Mouse (Mus musculus): Measurements from ENCODE around the gene Cda.

The Cda gene

DNA sequence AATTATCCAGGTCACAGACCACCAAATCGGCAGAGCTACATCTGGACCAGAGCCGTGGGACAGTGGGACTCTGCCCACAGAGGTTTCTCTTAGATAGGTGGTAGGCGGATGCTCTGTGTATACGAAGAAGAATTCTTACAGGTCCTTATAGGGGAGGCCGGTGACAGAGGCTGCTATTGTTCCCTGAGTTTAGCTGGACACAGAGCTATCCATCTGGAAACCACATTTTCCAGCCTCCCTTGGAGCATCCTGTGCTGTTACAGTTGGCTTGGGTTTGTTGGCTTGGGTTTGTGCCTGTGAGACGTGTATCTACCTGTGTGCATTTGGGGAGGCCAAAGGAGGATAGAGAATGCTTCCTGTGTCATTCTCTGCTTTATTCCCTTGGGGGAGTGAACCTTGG is 15.1 kb downstream of the Cda start:
- no peak for TF ChIP-seq GATA4 (IDR thresholded peaks at IDR 0.05; ENCODE audit: insufficient replicate concordance, low read length)

DNA sequence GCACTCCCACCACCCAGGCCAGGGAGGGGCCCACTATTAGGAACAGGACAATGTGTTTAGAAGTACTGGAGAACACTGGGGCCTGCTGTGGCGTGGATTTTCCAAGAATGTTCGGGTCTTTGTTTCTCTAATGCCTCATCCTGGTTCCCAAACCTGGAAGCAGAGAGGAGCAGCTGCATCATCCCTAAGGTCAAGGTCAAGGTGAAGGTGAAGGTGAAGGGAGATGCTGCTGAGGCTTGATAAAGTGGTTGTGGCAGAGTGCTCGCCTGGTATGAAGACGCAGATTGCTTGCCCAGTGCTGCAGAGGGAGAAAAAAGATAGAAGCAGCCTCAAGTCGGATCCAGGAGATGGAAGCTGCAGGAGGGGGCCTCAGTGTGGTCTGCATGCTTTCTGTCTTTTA is 16.0 kb downstream of the Cda start:
- TF ChIP-seq GATA4 (IDR thresholded peaks at IDR 0.05; ENCODE audit: insufficient replicate concordance, low read length) = no peak

DNA sequence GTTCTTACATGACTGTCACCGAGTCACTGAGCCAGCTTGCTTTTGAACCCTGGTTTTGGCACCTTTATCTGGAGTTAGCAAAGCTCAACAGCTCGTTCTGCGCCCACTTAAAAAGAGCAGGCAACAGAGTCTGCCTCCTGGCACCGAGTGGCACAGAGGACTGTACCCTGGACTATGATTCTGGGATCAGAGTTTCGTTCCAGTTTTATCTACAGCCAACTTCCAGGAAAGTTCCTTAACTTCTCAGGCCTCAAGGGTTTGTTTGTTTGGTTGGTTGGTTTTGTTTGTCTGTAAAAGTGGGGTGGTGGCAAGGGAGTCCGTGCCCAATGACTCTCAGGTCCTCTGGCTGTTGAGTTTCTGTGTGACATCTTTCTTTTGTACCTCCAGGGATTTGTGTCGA is 19.1 kb downstream of the Cda start:
- TF ChIP-seq GATA4 (IDR thresholded peaks at IDR 0.05; ENCODE audit: insufficient replicate concordance, low read length) = peak; percentile 51; the same call in 1 of the 2 replicates

DNA sequence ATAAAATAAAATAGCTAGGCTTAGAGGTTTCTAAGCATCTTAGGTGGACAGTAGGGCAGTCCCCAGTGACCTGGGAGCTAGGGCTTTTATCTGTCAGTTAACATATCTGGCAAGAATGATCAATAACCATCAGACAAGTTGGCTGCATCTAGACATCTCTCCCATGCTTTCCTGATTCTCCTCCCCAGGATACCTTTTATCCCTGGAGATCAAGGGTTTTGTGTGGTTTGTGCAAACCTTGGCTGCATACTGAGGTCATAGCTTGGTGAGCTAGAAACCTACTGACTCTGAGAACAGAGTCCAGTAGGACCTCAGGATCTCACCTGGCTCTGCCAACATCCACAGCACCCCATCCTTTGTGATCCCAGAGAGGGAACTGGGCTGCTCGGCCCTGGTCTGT is 20.5 kb downstream of the Cda start:
- TF ChIP-seq GATA4 (IDR thresholded peaks at IDR 0.05; ENCODE audit: insufficient replicate concordance, low read length) = peak; percentile 54; the same call in 1 of the 2 replicates

DNA sequence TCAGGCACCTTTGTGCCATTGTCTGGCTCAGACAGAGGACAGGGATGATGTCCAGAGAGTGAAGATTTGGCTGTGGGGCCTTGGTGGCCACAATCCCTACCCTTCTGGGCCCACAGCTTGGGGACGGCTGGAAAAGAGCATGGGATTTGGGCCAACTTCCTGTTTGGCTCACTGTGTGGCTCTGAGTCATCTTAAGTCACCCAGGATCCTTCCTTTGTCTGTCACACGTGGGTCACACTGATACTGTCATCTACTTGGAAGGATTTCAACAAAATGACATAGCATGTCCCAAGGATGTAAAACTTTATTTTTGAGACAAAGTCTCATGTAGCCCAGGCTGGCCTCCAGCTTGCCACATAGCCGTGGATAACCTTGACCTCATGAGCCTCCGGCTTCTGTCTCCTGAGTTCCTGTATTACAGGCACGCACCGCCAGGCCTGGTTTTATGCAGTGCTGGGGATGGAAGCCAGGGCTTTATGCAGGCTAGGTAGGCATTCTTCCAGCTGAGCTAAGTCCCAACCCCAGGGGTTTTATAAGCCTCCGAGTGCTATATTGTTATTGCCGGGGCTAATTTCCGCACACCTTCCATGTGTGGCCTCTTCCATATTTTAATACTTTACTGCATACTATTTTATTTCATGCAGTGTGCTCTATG is 22.8 kb downstream of the Cda start:
- no peak; the same call in 1 of the 2 replicates for TF ChIP-seq GATA4 (IDR thresholded peaks at IDR 0.05; ENCODE audit: insufficient replicate concordance, low read length)

DNA sequence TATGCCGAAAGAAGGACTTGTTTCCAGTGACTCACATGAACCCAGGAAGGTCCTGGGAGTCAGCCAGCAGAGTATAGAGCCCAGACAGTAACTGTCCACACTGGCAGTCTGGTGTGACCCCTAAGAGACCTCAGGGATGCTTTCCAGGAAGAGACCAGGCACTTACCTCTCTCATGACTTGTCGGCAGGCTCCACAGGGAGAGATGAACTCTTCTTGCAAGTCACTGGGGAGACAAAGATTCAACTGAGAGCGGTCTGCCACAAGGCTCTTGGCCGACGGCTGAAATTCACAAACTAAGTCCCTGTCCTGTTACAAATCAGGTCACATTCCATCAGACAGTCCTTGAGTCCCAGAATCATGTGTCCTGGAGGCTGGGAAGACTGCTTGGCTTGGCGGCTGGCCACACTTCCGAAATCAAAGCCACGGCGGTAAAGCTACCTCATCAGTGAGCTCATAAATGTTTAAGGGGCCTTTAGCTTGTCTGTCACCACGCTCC is 24.4 kb downstream of the Cda start:
- no peak for TF ChIP-seq GATA4 (IDR thresholded peaks at IDR 0.05; ENCODE audit: insufficient replicate concordance, low read length)

DNA sequence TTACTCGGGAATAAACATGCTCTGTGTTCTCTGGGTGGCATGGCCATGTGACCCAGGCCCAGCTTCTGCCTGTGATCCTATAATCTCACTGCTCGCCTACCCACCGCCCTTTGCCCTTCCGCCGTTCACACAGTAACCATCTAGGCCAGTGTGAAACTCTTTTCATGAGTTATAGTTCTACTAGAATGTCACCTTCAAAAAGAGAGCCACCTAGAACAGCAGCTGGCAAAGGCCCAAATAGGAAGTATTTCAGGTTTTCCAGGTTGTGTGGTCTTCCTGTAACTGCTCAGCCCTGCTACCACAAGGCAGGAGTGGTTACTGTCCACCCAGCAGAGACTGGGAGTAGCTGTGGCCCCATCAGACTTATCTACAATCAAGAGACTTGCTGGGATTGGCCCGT is 25.0 kb downstream of the Cda start:
- no peak for TF ChIP-seq GATA4 (IDR thresholded peaks at IDR 0.05; ENCODE audit: insufficient replicate concordance, low read length)

DNA sequence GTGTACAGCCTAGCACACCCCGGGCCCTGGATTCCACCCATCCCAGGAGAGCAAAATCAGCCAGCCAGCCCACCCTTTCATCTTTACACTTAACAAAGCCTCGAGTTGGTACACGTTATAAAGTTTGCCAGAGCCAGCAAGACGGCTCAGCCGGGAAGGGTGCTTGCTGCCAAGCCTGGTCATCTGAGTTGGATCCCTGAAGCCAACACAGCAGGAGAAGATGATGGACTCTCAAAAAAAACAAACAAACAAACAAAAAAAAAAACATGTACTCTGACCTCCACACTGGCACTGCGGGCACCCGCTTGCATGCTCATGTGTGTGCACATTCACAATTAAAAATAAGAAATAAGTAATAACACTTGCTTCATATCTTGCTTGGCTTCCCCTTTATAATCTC is 25.7 kb downstream of the Cda start:
- no peak for TF ChIP-seq GATA4 (IDR thresholded peaks at IDR 0.05; ENCODE audit: insufficient replicate concordance, low read length)

DNA sequence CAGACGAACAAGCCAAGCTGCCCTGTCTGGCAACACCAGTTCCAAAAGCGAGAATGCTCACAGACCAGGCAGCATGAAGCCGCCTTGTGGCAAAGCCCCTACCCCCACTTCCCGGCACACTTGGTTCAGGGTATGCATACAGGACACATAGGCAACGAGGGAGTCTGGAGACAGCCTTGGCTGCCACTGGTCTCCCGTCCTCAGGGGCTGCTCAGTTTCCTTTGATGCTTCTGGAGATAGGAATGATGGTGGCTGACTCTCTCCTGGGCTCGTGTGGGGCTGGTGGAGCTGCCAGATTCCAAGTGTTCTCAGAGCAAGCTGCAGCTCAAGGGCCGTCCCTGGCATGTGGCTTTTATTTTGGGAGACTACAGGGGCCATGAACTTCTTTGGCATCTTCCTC is 26.4 kb downstream of the Cda start:
- TF ChIP-seq GATA4 (IDR thresholded peaks at IDR 0.05; ENCODE audit: insufficient replicate concordance, low read length) = no peak

DNA sequence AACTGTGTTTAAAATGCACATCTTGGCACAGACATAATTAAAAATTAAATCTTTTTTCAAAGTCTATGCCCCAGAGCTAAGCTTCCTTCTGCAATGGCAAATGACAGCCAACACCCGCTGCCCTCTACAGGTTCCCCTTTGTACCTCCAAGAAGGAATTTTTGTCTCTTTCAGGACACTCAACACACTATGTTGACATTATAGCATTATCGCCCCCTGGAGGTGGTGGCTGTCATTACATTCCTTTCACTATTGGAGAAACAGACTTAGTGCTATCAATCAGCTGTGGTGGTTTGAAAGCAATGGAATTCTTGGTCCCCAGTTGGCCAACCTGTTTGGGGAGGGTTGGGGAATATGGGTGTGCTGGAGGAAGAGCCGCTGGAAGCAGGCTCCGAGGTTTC is 27.8 kb downstream of the Cda start:
- TF ChIP-seq GATA4 (IDR thresholded peaks at IDR 0.05; ENCODE audit: insufficient replicate concordance, low read length) = no peak

DNA sequence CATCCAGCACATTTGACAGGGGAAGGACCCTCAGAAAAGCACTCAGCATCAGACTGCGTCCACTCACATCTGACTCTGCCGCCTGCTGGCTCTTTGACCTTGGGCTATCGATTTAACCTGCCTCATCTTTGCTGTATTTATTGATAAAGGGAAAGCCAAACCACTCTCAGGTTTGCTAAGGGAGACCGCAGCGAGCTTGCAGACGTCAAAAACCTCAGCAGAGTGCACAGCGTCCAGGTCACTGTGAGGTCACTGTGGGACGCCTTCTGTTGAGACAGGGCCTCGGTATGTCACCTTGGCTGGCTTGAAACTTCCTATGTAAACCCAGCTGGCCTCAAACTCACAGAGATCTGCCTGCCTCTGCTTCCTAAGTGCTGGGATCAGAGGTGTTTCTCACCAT is 30.5 kb downstream of the Cda start:
- TF ChIP-seq GATA4 (IDR thresholded peaks at IDR 0.05; ENCODE audit: insufficient replicate concordance, low read length) = no peak

DNA sequence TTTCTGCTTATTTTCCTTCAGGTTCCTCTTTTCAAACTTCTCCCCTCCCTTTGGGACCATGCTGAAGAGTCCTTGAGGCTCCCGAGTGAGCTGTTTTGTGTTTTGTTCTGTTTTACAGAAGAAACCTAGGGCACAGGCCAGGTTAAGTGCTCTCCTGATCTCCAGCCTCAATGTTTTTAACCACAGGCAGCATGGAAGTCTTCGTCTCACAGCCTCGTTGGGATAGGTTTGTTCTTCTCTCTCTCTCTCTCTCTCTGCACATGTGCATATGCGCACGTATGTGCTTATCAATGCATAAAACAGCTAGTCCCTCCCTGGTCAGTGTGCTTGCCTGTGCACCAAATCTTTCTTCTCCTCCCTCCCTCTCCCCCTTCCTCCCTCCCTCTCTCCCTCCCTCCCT is 30.9 kb downstream of the Cda start:
- TF ChIP-seq GATA4 (IDR thresholded peaks at IDR 0.05; ENCODE audit: insufficient replicate concordance, low read length) = no peak

DNA sequence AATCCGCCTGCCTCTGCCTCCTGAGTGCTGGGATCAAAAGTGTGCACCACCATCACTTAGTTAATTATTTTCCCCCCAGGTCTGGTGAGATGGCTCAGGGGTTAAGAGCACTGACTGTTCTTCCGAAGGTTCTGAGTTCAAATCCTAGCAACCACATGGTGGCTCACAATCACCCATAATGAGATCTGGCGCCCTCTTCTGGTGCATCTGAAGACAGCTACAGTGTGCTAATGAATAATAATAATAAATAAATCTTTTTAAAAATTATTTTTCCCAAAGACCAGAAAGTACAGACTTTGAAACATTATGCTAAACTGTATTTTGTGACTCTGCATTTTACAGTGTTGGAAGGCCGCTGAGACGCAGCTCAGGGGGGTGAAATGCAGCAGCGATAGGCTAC is 32.1 kb downstream of the Cda start:
- no peak for TF ChIP-seq GATA4 (IDR thresholded peaks at IDR 0.05; ENCODE audit: insufficient replicate concordance, low read length)

DNA sequence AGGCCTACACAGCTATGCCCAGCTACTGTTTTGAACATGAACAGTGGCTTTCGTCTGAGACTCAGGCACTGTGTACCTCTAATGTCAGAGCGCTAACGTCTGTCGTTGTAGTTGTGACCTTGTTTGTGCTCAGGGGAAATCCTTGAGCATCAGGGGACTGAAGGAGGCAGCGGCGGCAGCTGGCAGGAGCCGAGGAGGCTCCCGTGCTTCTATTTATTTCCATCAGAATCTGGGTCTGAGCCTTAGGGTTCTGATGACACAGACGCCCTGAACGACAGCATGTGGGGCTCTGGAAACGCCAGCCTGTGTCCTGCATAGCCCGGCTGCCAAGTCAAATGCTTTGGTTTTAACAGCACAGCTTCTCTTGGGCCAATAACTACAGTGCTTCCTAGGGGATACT is 32.8 kb downstream of the Cda start:
- no peak for TF ChIP-seq GATA4 (IDR thresholded peaks at IDR 0.05; ENCODE audit: insufficient replicate concordance, low read length)

DNA sequence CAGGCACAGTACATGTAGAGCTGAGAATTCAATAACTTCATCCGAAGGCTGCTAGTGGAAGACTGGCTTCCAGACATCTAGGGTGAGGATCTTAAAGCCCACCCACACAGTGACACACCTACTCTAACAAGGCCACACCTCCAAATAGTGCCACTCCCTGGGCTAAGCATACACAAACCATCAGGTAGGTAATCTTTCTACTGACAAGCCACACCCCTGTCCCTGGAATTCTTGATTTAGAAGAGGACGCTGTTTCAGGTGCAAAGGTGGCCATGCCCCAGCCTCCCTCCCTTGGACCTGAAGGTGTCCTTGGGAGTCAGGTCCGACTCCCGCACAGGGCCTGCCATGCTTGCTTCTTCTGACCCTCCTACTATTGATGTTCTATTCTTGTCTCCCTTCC is 34.7 kb downstream of the Cda start:
- TF ChIP-seq GATA4 (IDR thresholded peaks at IDR 0.05; ENCODE audit: insufficient replicate concordance, low read length) = no peak

DNA sequence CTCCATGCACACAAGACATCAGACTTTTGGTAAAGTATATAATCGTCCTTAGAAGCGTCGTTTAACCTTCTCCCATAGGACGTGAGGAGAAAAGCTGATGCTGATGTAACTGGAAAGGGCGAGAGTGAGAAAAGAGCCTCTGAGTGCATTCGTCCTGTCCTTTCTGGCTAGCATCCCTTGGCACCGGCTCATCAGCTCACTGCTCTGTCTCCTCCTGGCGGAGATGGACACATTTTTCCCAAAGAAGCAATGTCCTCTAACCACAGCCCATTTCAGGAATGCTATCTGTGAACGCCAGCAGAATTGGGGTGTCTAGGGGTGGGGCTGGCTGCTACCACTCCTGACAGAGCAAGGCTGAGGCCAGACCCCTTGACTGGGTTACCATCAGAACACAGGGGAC is 36.1 kb downstream of the Cda start:
- TF ChIP-seq GATA4 (IDR thresholded peaks at IDR 0.05; ENCODE audit: insufficient replicate concordance, low read length) = no peak

DNA sequence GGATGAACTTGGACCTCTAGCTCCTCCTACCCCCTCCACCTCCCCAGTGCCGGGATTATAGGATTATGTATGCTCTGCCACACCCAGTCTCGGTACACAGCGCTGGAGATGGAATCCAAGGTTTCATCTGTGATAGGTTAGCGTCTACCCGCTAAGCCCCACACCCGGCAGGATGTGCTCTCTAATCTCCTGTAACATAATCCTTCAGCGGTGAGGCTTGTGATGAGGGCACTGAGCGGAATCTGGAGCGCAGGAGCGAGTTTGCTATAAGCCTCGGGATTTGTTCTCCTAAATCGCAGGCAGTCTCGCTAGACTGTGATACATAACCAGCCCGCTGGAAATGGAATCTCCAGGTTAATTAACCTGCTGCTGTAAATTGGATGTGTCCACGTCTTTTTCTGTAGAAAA is 37.5 kb downstream of the Cda start:
- no peak for TF ChIP-seq GATA4 (IDR thresholded peaks at IDR 0.05; ENCODE audit: insufficient replicate concordance, low read length)
